Mouse (Mus musculus) limb, embryonic 13.5 days (tissue): ENCODE results near the gene Rpl41. TPM values are rescaled to one million over a fixed set of nuclear protein-coding genes. Genes with fewer than 3 reads are reported as not detected.
"Not testable (repeated sequence)": the region's sequence is repeated elsewhere in the genome, so short reads cannot be mapped to it uniquely, and the experiment has no call there.

ENCODE experiments used
- ATAC-seq: fragments of 200-750 bp; cut with Nextera tagmentation; 2 replicates; pipeline ENCODE4 v1.8.0; 2017; ENCODE audit warnings: low read depth, moderate number of reproducible peaks, moderate TSS enrichment; ENCODE audit not compliant: low FRiP score
- H3K27ac ChIP-seq: fragments of 300-500 bp; sonication (generic); 2 replicates; pipeline ENCODE4 v1.5.1; 2015; ENCODE audit warnings: inconsistent platforms, mild to moderate bottlenecking, moderate library complexity
- H3K27me3 ChIP-seq: fragments of 300-500 bp; sonication (generic); 2 replicates; pipeline ENCODE4 v1.6.1; 2015; ENCODE audit warnings: mild to moderate bottlenecking, inconsistent platforms
- H3K36me3 ChIP-seq: fragments of 300-500 bp; sonication (generic); 2 replicates; pipeline ENCODE4 v1.6.1; 2015; ENCODE audit warnings: inconsistent platforms, mild to moderate bottlenecking, moderate library complexity
- H3K4me1 ChIP-seq: fragments of 300-500 bp; sonication (generic); 2 replicates; pipeline ENCODE4 v1.6.1; 2015; ENCODE audit warnings: inconsistent platforms
- H3K4me2 ChIP-seq: fragments of 300-500 bp; sonication (generic); replicated peaks from 2 replicates; pipeline ENCODE4 v1.6.1; 2015; ENCODE audit warnings: inconsistent platforms, mild to moderate bottlenecking, moderate library complexity
- H3K4me3 ChIP-seq: fragments of 300-500 bp; sonication (generic); 2 replicates; pipeline ENCODE4 v1.5.1; 2015; ENCODE audit warnings: moderate library complexity, mild to moderate bottlenecking, inconsistent platforms
- H3K9ac ChIP-seq: fragments of 300-500 bp; sonication (generic); 2 replicates; pipeline ENCODE4 v1.6.1; 2015; ENCODE audit warnings: mild to moderate bottlenecking, inconsistent platforms
- H3K9me3 ChIP-seq: fragments of 300-500 bp; sonication (generic); 2 replicates; pipeline ENCODE4 v1.6.1; 2016; ENCODE audit warnings: inconsistent platforms
- WGBS: fragments of 180-500 bp; shearing (Covaris S2); methylation state at CpG from one replicate; pipeline ENCODE4 v1.1.7; 2015; 5-methylcytosine and 5-hydroxymethylcytosine counted together
- polyA plus RNA-seq: library from polyadenylated mRNA; unstranded; fragments of >200 nt; fragmentation: Nextera tagmentation; extraction: Ambion mirVana; gene quantifications from 2 replicates; pipeline ENCODE4 v1.2.1, GENCODE M21; 2015

The Rpl41 gene
- polyA plus RNA-seq, 1 experiment from 2014 or later: 3,677 TPM

- no peak for ATAC-seq
- peaks cover 71% of the 10 kb centered on the region for H3K36me3 ChIP-seq
- 20% methylated on average over 6 of the region's 6 CpGs for WGBS
Measured at GRCm38 (mm10) chr10:128516677-128517076, 32.4 kb downstream of the Rpl41 start.

GRCm38 (mm10) chr10:128516029-128516428 lies 33.1 kb downstream of the Rpl41 start:
- Histone ChIP-seq H3K4me2 (peak overlapping the region; percentile 42), H3K9ac (peak overlapping the region; percentile 50; the same call in 1 of the 2 replicates), H3K27ac (no peak overlapping the region), H3K27me3 (peaks cover 45% of the 10 kb centered on the region), H3K9me3 (no peaks in the 10 kb centered on the region), H3K36me3 (peaks cover 76% of the 10 kb centered on the region), H3K4me3 (peak overlapping the region; percentile 16), H3K4me1 (no peaks in the 10 kb centered on the region)
- no peak for ATAC-seq
- WGBS: 14% methylated on average over 20 of the region's 20 CpGs

More at GRCm38 (mm10) chr10:128516677-128517076, 32.4 kb downstream of the Rpl41 start:
- no peaks in the 10 kb centered on the region for H3K9me3 ChIP-seq
- H3K27ac ChIP-seq: no peak overlapping the region
- no peak overlapping the region for H3K4me2 ChIP-seq
- peaks cover 45% of the 10 kb centered on the region for H3K27me3 ChIP-seq
- H3K4me1 ChIP-seq: no peaks in the 10 kb centered on the region
- 0 out of 2 replicates have a peak overlapping the region, but pooled peaks have one; percentile 43 for H3K9ac ChIP-seq
- H3K4me3 ChIP-seq: no peak overlapping the region

- H3K4me2 ChIP-seq: no peak overlapping the region
- H3K27ac ChIP-seq: no peak overlapping the region
- no peak overlapping the region for H3K4me3 ChIP-seq
- ATAC-seq: no peak
- H3K36me3 ChIP-seq: peaks cover 74% of the 10 kb centered on the region
- peaks cover 45% of the 10 kb centered on the region for H3K27me3 ChIP-seq
- H3K9me3 ChIP-seq: no peaks in the 10 kb centered on the region
- 81% methylated on average over 4 of the region's 4 CpGs for WGBS
- H3K4me1 ChIP-seq: no peaks in the 10 kb centered on the region
- H3K9ac ChIP-seq: no peak overlapping the region
Measured at GRCm38 (mm10) chr10:128515044-128515443, 34.1 kb downstream of the Rpl41 start.

- no peak overlapping the region for H3K27ac ChIP-seq
- H3K36me3 ChIP-seq: peaks cover 63% of the 10 kb centered on the region
- no peak overlapping the region for H3K4me2 ChIP-seq
- ATAC-seq: no peak
- peaks cover 20% of the 10 kb centered on the region for H3K27me3 ChIP-seq
- no peak overlapping the region for H3K4me3 ChIP-seq
- no peaks in the 10 kb centered on the region for H3K9me3 ChIP-seq
- H3K9ac ChIP-seq: no peak overlapping the region
- WGBS: 81% methylated on average over 12 of the region's 12 CpGs
- no peaks in the 10 kb centered on the region for H3K4me1 ChIP-seq
Measured at GRCm38 (mm10) chr10:128511761-128512160, 37.3 kb downstream of the Rpl41 start.

GRCm38 (mm10) chr10:128511189-128511588 lies 37.9 kb downstream of the Rpl41 start:
- no peak overlapping the region for H3K27ac ChIP-seq
- H3K9me3 ChIP-seq: no peaks in the 10 kb centered on the region
- 86% methylated on average over 9 of the region's 9 CpGs for WGBS
- H3K36me3 ChIP-seq: peaks cover 57% of the 10 kb centered on the region
- no peaks in the 10 kb centered on the region for H3K4me1 ChIP-seq
- no peak overlapping the region for H3K4me3 ChIP-seq
- ATAC-seq: no peak
- H3K9ac ChIP-seq: no peak overlapping the region
- no peak overlapping the region for H3K4me2 ChIP-seq
- peaks cover 14% of the 10 kb centered on the region for H3K27me3 ChIP-seq

- no peak overlapping the region for H3K4me2 ChIP-seq
Measured at GRCm38 (mm10) chr10:128510301-128510700, 38.8 kb downstream of the Rpl41 start.

GRCm38 (mm10) chr10:128509831-128510230 lies 39.3 kb downstream of the Rpl41 start:
- Histone ChIP-seq H3K4me3 (no peak overlapping the region), H3K27me3 (peaks cover under 1% of the 10 kb centered on the region; the same call in 1 of the 2 replicates), H3K36me3 (peaks cover 47% of the 10 kb centered on the region), H3K4me2 (no peak overlapping the region), H3K27ac (no peak overlapping the region), H3K4me1 (no peaks in the 10 kb centered on the region), H3K9ac (no peak overlapping the region), H3K9me3 (0 out of 2 replicates have a peak, but pooled peaks cover 2% of the 10 kb centered on the region)
- WGBS: 87% methylated on average over 4 of the region's 4 CpGs
- no peak for ATAC-seq

More at GRCm38 (mm10) chr10:128510301-128510700, 38.8 kb downstream of the Rpl41 start:
- WGBS: 82% methylated on average over 11 of the region's 11 CpGs
- Histone ChIP-seq H3K27me3 (peaks cover 5% of the 10 kb centered on the region), H3K36me3 (peaks cover 52% of the 10 kb centered on the region), H3K9me3 (0 out of 2 replicates have a peak, but pooled peaks cover 2% of the 10 kb centered on the region), H3K4me3 (no peak overlapping the region), H3K27ac (no peak overlapping the region), H3K9ac (no peak overlapping the region), H3K4me1 (no peaks in the 10 kb centered on the region)
- ATAC-seq: no peak

- no peak overlapping the region for H3K4me3 ChIP-seq
Measured at GRCm38 (mm10) chr10:128509203-128509602, 39.9 kb downstream of the Rpl41 start.

GRCm38 (mm10) chr10:128508260-128508659 lies 40.8 kb downstream of the Rpl41 start:
- no peak overlapping the region for H3K27ac ChIP-seq
- H3K36me3 ChIP-seq: peaks cover 38% of the 10 kb centered on the region
- 0 out of 2 replicates have a peak, but pooled peaks cover 2% of the 10 kb centered on the region for H3K9me3 ChIP-seq
- no peak overlapping the region for H3K4me2 ChIP-seq
- ATAC-seq: no peak
- no peaks in the 10 kb centered on the region for H3K27me3 ChIP-seq
- no peak overlapping the region for H3K9ac ChIP-seq
- H3K4me1 ChIP-seq: no peaks in the 10 kb centered on the region
- no peak overlapping the region for H3K4me3 ChIP-seq
- 73% methylated on average over 9 of the region's 9 CpGs for whole genome bisulfite sequencing

More at GRCm38 (mm10) chr10:128509203-128509602, 39.9 kb downstream of the Rpl41 start:
- Histone ChIP-seq H3K27ac (no peak overlapping the region), H3K4me1 (no peaks in the 10 kb centered on the region), H3K9ac (no peak overlapping the region), H3K4me2 (no peak overlapping the region), H3K27me3 (no peaks in the 10 kb centered on the region), H3K9me3 (0 out of 2 replicates have a peak, but pooled peaks cover 2% of the 10 kb centered on the region), H3K36me3 (peaks cover 47% of the 10 kb centered on the region)
- ATAC-seq: no peak
- WGBS: 85% methylated on average over 9 of the region's 9 CpGs

GRCm38 (mm10) chr10:128505974-128506373 lies 43.1 kb downstream of the Rpl41 start:
- Histone ChIP-seq H3K27me3 (no peaks in the 10 kb centered on the region), H3K4me3 (no peak overlapping the region), H3K4me2 (no peak overlapping the region), H3K27ac (no peak overlapping the region), H3K9ac (no peak overlapping the region), H3K4me1 (no peaks in the 10 kb centered on the region), H3K9me3 (0 out of 2 replicates have a peak, but pooled peaks cover 2% of the 10 kb centered on the region), H3K36me3 (peaks cover 23% of the 10 kb centered on the region)
- ATAC-seq: no peak
- 94% methylated on average over 14 of the region's 14 CpGs for WGBS

GRCm38 (mm10) chr10:128505371-128505667 lies 43.8 kb downstream of the Rpl41 start:
- H3K36me3 ChIP-seq: peaks cover 17% of the 10 kb centered on the region
- not testable (repeated sequence) for H3K27ac ChIP-seq, H3K9ac ChIP-seq, H3K4me1 ChIP-seq, H3K27me3 ChIP-seq, H3K4me2 ChIP-seq, ATAC-seq, H3K4me3 ChIP-seq, H3K9me3 ChIP-seq
- WGBS: 88% methylated on average over 5 of the region's 5 CpGs

- H3K36me3 ChIP-seq: peaks cover 12% of the 10 kb centered on the region; the same call in 1 of the 2 replicates
- H3K9me3 ChIP-seq: 0 out of 2 replicates have a peak, but pooled peaks cover 2% of the 10 kb centered on the region
Measured at GRCm38 (mm10) chr10:128504641-128505370, 44.3 kb downstream of the Rpl41 start.

More at GRCm38 (mm10) chr10:128504641-128505370, 44.3 kb downstream of the Rpl41 start:
- Histone ChIP-seq H3K27me3 (no peaks in the 10 kb centered on the region), H3K4me3 (no peak overlapping the region), H3K9ac (no peak overlapping the region), H3K4me1 (0 out of 2 replicates have a peak, but pooled peaks cover under 1% of the 10 kb centered on the region), H3K27ac (no peak overlapping the region), H3K4me2 (no peak overlapping the region)
- WGBS: 74% methylated on average over 9 of the region's 9 CpGs
- no peak for ATAC-seq
